Mouse (Mus musculus) forebrain, embryonic 12.5 days (tissue): ENCODE measurements around the gene Kctd20. TPM values are rescaled to one million over a fixed set of nuclear protein-coding genes. Genes with fewer than 3 reads are reported as not detected.
A peak's percentile ranks its signal among the peaks of the same experiment; 100 is the strongest.
"Not testable (repeated sequence)": the region's sequence is repeated elsewhere in the genome, so short reads cannot be mapped to it uniquely, and the experiment has no call there.

ENCODE experiments used
- ATAC-seq: fragments of 200-750 bp; cut with Nextera tagmentation; 2 replicates; pipeline ENCODE4 v1.8.0; 2017; ENCODE audit warnings: moderate TSS enrichment; ENCODE audit not compliant: low FRiP score
- H3K27ac ChIP-seq: fragments of 300-500 bp; sonication (generic); 2 replicates; pipeline ENCODE4 v1.5.1; 2016; ENCODE audit warnings: mild to moderate bottlenecking
- H3K27me3 ChIP-seq: fragments of 300-500 bp; sonication (generic); 2 replicates; pipeline ENCODE4 v1.6.1; 2016; ENCODE audit warnings: mild to moderate bottlenecking
- H3K36me3 ChIP-seq: fragments of 300-500 bp; sonication (generic); replicated peaks from 2 replicates; pipeline ENCODE4 v1.6.1; 2016; ENCODE audit warnings: mild to moderate bottlenecking
- H3K4me1 ChIP-seq: fragments of 300-500 bp; sonication (generic); 2 replicates; pipeline ENCODE4 v1.6.1; 2016
- H3K4me2 ChIP-seq: fragments of 300-500 bp; sonication (generic); 2 replicates; pipeline ENCODE4 v1.6.1; 2016; ENCODE audit warnings: mild to moderate bottlenecking, moderate library complexity
- H3K4me3 ChIP-seq: fragments of 300-500 bp; sonication (generic); replicated peaks from 2 replicates; pipeline ENCODE4 v1.5.1; 2016; ENCODE audit warnings: mild to moderate bottlenecking
- H3K9ac ChIP-seq: fragments of 300-500 bp; sonication (generic); 2 replicates; pipeline ENCODE4 v1.6.1; 2016; ENCODE audit warnings: mild to moderate bottlenecking
- H3K9me3 ChIP-seq: fragments of 300-500 bp; sonication (generic); 2 replicates; pipeline ENCODE4 v1.6.1; 2016
- WGBS: fragments of 180-500 bp; shearing (Covaris S2); methylation state at CpG from one replicate; pipeline ENCODE4 v1.1.7; 2016; 5-methylcytosine and 5-hydroxymethylcytosine counted together
- polyA plus RNA-seq: library from polyadenylated mRNA; unstranded; fragments of >200 nt; fragmentation: Nextera tagmentation; extraction: Ambion mirVana; gene quantifications from 2 replicates; pipeline ENCODE4 v1.2.1, GENCODE M21; 2016

Gene Kctd20
- polyA plus RNA-seq, 1 experiment from 2014 or later, result 127 TPM

DNA sequence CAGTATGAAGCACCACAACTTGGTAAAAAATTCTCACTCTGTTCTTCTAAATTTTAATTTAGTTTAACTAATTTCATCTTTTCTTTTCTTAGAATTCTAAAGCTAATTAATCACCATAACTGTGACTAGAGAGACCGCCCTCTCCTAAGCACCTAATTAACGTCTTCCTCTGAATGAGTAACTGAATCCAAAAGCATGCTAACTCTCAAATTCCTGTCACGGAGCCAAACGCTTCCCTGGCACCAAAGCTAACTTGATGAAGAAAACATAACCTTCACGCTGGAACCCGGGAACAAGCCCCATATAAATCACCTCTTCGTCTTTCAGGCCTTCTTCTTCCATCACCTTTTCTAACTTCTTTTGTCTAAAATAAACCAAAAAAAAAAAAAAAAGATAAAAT is 40.4 kb downstream of the Kctd20 start:
- Histone ChIP-seq H3K4me1 (peaks cover 7% of the 10 kb centered on the region; the same call in 1 of the 2 replicates), H3K27ac (peak overlapping the region; percentile 65), H3K9me3 (no peaks in the 10 kb centered on the region), H3K4me3 (no peak overlapping the region), H3K9ac (no peak overlapping the region), H3K27me3 (no peaks in the 10 kb centered on the region), H3K36me3 (peaks cover 62% of the 10 kb centered on the region), H3K4me2 (no peak overlapping the region)
- ATAC-seq, result no peak
- WGBS, result 43% methylated on average over 7 of the region's 7 CpGs

DNA sequence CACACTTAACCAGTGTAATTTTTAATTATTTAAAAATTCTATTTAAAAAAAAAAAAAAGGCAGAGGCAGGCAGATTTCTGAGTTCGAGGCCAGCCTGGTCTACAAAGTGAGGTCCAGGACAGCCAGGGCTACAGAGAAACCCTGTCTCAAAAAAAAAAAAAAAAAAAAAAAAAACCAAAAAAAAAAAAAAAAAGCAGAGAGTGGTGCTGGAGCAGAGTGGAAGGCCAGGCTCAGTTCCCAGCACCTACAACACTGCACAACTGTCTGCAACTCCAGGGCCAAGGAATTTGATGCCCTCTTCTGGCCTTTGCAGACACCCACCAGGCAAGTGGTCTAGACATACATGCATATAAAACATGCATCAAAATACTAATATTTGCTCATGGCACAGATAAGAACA is 41.3 kb downstream of the Kctd20 start:
- H3K4me2 ChIP-seq, ATAC-seq, H3K9ac ChIP-seq, H3K27ac ChIP-seq, H3K4me1 ChIP-seq, H3K9me3 ChIP-seq, H3K27me3 ChIP-seq, H3K4me3 ChIP-seq: not testable (repeated sequence)
- 100% methylated on average over 1 of the region's 1 CpGs for WGBS
- peaks cover 62% of the 10 kb centered on the region for H3K36me3 ChIP-seq

DNA sequence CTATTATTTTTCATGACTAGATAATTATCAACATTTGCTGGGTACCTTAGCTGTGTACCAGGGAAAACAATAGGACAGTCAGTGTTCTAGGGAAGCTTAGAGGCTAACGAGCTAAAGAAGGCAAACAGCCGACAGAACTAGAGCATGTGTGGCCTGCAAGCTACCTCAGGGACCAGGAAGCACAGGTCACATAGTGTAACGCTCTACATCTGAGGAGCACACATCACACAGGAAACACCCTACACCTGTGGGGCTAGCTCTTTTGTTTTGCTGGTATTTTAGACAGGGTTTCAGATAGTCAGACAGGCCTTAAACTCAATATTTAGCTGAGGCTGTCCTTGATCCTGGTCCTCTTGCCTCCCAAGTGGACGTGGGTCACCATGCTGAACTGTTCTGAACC is 42.9 kb downstream of the Kctd20 start:
- peaks cover 64% of the 10 kb centered on the region for H3K36me3 ChIP-seq
- 82% methylated on average over 4 of the region's 4 CpGs for WGBS
- H3K27ac ChIP-seq, result no peak overlapping the region
- H3K4me2 ChIP-seq, result no peak overlapping the region
- H3K9me3 ChIP-seq, result no peaks in the 10 kb centered on the region
- H3K4me3 ChIP-seq, result no peak overlapping the region
- no peaks in the 10 kb centered on the region for H3K27me3 ChIP-seq
- H3K9ac ChIP-seq, result no peak overlapping the region
- H3K4me1 ChIP-seq, result peaks cover 7% of the 10 kb centered on the region; the same call in 1 of the 2 replicates
- ATAC-seq, result no peak

DNA sequence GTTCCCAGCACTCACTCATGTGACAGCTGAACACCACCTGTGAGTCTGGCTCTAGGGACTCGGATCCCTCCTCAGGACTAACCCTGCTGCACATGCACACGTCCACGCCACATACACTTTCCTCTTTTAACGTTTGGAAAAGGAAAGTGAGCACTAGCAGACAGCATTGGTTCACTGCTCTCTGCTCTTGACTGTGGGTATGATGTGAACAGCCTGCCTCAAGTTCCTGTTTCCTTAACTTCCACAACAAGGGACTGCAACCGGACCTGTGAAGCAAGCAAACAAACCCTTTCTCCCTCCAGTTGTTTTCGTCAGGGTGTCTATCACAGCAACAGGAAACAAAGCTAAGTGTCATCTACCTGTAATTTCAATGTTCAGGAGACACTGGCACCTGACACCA is 48.7 kb downstream of the Kctd20 start:
- Histone ChIP-seq H3K4me3 (no peak overlapping the region), H3K27me3 (no peaks in the 10 kb centered on the region), H3K27ac (no peak overlapping the region), H3K36me3 (peaks cover 55% of the 10 kb centered on the region), H3K4me2 (no peak overlapping the region), H3K4me1 (peaks cover 8% of the 10 kb centered on the region), H3K9ac (no peak overlapping the region), H3K9me3 (no peaks in the 10 kb centered on the region)
- no peak for ATAC-seq
- 94% methylated on average over 6 of the region's 6 CpGs for WGBS

DNA sequence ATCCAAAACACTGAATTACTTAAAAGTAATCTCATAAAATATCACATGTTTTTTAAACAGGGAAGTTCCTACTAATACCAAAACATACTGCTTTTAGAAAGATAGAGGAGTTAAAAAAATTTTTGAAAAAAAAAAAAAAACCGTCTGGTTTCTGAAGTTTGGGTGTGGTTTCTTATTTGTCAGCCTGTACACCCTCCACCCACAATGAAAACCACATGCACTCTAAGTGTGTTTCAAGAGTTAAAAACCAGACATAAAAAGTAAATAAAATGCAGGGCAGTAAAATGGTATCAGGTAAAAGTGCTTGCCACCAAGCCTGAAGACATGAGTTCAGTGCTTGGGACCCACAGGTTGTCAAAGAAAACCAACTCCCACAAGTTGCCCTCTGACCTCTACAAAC is 52.0 kb downstream of the Kctd20 start:
- no peak for ATAC-seq
- H3K27me3 ChIP-seq, result no peaks in the 10 kb centered on the region
- H3K9me3 ChIP-seq, result no peaks in the 10 kb centered on the region
- peaks cover 26% of the 10 kb centered on the region for H3K4me1 ChIP-seq
- H3K27ac ChIP-seq, result no peak overlapping the region
- H3K36me3 ChIP-seq, result peaks cover 26% of the 10 kb centered on the region
- H3K9ac ChIP-seq, result no peak overlapping the region
- H3K4me2 ChIP-seq, result no peak overlapping the region
- whole genome bisulfite sequencing, result 84% methylated on average over 1 of the region's 1 CpGs
- H3K4me3 ChIP-seq, result no peak overlapping the region

DNA sequence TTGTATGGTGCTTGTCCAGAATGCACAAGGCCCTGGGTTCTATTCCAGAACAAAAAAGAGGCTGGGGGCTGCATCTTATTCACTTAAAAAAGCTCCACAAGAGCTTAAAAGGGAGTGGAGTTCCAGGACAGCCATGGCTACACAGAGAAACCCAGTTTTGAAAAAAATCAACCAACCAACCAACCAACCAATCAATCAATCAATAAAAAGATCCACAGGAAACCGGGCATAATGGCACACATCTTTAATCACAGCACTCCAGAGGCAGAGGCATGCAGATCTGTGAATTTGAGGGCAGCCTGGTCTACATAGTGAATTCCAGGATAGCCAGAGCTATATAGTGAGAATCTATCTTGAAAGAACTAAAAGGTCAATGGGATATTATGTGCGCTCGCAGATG is 53.3 kb downstream of the Kctd20 start:
- Histone ChIP-seq H3K9ac (no peak overlapping the region), H3K27me3 (no peaks in the 10 kb centered on the region), H3K27ac (no peak overlapping the region), H3K4me2 (peak overlapping the region; percentile 10; the same call in 1 of the 2 replicates), H3K9me3 (no peaks in the 10 kb centered on the region), H3K36me3 (peaks cover 13% of the 10 kb centered on the region), H3K4me1 (peaks cover 26% of the 10 kb centered on the region), H3K4me3 (no peak overlapping the region)
- no peak for ATAC-seq
- WGBS, result 92% methylated on average over 3 of the region's 3 CpGs

DNA sequence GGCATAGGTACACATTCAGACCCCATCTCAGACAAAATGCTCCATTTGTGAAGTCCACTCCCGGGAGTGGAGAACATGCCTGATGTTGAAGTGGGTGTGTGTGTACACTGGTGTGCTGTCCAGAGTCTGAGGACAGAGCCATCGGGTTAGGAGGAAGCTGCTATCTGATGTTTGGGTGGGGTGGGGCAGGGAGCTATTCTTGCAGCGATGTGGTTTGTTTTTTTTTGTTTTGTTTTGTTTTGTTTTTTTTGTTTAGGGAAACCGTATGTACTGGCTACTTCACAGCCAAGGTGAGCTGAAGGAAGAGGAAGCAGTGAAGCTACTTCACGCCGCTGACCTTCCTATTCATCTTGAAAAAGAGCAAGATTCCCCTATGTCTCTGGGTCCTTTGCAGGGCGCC is 55.1 kb downstream of the Kctd20 start:
- Histone ChIP-seq H3K4me1 (peaks cover 26% of the 10 kb centered on the region), H3K4me3 (peak overlapping the region; percentile 72), H3K9ac (peak overlapping the region; percentile 91), H3K36me3 (no peaks in the 10 kb centered on the region), H3K27ac (peak overlapping the region; percentile 89; the same call in 1 of the 2 replicates), H3K4me2 (peak overlapping the region; percentile 72), H3K9me3 (no peaks in the 10 kb centered on the region), H3K27me3 (no peaks in the 10 kb centered on the region)
- no peak for ATAC-seq
- WGBS, result 8% methylated on average over 7 of the region's 7 CpGs

DNA sequence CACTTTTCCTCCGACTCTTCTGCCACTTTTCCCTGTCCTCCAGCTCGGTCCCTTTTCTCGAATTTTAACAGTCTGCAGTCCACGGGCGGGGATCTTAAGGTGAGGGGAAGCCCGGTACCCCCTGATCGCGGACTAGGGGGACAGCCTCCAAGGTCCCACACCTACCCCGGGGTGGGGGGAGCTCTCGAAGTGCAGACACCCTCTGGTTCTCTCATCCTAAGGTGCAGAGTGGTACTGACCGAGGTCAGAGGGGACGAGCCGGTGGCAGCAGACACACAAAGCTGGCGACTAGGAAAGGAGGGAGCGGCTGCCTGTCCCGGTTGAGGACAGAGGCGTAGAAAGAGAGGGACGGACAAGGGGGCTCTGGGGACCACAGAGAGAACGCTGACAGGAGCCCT is 55.5 kb downstream of the Kctd20 start:
- 0% methylated on average over 19 of the region's 19 CpGs for WGBS
- Histone ChIP-seq H3K36me3 (no peaks in the 10 kb centered on the region), H3K4me3 (peak overlapping the region; percentile 72), H3K9ac (peak overlapping the region; percentile 91), H3K27me3 (no peaks in the 10 kb centered on the region), H3K4me1 (peaks cover 26% of the 10 kb centered on the region), H3K27ac (peak overlapping the region; percentile 89), H3K9me3 (no peaks in the 10 kb centered on the region), H3K4me2 (peak overlapping the region; percentile 72)
- ATAC-seq, result no peak

DNA sequence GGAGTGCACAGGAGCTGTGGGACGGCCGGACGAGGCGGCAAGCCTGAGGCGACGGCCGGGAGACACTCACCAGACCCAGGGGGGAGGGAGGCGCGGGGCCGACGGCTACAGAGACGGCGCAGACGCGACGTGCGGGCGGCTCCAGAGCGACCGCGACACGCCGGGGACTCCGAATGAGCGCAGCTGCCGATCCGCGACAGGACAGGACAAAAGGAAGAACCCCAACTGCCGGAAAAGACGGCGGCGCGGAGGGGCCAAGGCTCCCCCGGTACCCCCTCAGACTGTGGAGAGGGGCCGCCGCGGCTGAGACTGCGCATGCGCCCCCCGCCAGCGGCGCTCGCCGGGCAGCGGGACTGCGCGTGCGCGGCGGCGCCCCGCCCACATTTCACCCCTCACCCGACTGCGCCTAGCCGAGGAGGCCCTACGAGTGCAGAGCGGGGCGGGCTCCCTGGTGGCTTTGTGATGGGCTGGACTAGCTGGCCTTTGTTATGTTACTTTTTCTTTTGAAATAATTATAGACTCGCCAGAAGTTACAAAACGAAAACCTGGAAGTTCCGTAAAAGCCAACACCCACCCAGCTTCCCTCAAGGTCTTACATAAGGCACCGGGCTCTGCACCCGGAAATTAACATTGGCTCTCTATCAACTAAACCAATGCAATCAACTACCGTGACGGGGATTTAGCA is 56.0 kb downstream of the Kctd20 start, which contains the start of gene Stk38:
Gene Stk38, minus strand, starts transcription at position 355 of the 685 bp plus-strand sequence.
- under 1% methylated on average over 58 of the region's 65 CpGs for WGBS
- H3K9ac ChIP-seq, result peak within 1 kb of the TSS; percentile 91
- peak within 1 kb of the TSS; percentile 72 for H3K4me3 ChIP-seq
- peak within 1 kb of the TSS; percentile 89 for H3K27ac ChIP-seq
- no peaks in the 10 kb centered on the region for H3K9me3 ChIP-seq
- H3K4me2 ChIP-seq, result peak within 1 kb of the TSS; percentile 72
- H3K36me3 ChIP-seq, result no peaks in the 10 kb centered on the region
- peaks cover 26% of the 10 kb centered on the region for H3K4me1 ChIP-seq
- H3K27me3 ChIP-seq, result no peaks in the 10 kb centered on the region
- ATAC-seq, result peak; percentile 95

DNA sequence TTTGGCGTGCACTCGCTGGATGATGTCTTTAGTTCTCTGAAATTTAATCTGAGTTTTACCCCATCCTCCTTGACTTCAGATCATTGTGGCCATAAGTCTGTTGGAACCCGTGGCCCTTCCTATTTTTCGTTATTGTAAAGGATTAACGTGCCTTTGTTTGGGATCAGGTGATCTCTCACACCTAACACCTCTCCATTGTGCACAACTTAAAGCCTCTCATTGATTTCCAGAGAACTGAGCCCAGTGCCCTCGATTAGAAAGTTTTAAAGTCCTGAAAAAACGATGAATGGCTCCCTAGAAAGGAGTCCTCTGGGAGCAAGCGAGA is 56.5 kb downstream of the Kctd20 start:
- Histone ChIP-seq H3K4me2 (peak overlapping the region; percentile 72), H3K27me3 (no peaks in the 10 kb centered on the region), H3K27ac (peak overlapping the region; percentile 89), H3K4me1 (peaks cover 26% of the 10 kb centered on the region), H3K9me3 (no peaks in the 10 kb centered on the region), H3K4me3 (peak overlapping the region; percentile 72), H3K9ac (peak overlapping the region; percentile 91), H3K36me3 (no peaks in the 10 kb centered on the region)
- no peak for ATAC-seq
- WGBS, result 6% methylated on average over 8 of the region's 8 CpGs

DNA sequence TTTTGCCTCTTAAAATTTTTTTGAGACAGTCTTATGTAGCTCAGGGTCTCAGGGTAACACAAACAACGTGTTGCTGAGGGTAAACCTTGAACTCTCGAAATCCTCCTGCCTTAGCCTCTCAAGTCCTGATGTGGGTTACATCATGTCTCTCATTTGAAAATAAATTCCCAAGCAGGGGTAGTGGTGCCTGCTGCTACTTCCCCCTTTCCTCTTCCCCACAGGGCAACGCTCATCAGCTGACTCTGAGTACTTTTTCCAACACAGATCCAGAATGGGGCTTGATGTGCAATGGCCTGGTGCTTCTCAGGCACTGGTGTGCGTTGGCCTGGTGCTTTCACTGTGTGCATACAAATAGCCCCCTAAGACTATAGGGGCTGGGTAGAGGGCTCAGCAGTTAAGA is 57.4 kb downstream of the Kctd20 start:
- 89% methylated on average over 4 of the region's 4 CpGs for WGBS
- no peak for ATAC-seq
- H3K4me1 ChIP-seq, result peaks cover 25% of the 10 kb centered on the region

DNA sequence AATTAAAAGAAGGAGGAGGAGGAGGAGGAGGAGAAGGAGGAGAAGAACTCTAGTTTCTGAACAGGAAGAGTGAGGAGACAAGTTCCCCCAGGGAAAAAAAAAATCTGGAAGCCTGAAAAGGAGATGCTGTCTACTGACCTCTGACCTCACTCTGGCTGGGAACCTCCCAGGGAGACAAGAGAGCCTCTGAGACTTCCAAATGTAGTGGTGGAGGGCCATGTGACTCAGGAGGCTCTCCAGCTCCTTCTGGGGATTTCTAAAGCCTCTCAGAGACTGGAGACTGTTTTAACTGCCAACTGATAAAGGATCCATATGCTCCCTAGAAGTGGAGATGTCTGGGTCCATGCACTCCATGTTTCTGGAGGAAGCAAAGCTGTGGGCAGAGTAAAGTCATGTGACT is 62.5 kb downstream of the Kctd20 start:
- no peak overlapping the region for H3K9ac ChIP-seq

More for the DNA sequence above, 57.4 kb downstream of the Kctd20 start:
- no peak overlapping the region for H3K9ac ChIP-seq
- H3K27ac ChIP-seq, result no peak overlapping the region
- no peak overlapping the region for H3K4me2 ChIP-seq
- no peaks in the 10 kb centered on the region for H3K27me3 ChIP-seq
- no peak overlapping the region for H3K4me3 ChIP-seq
- H3K9me3 ChIP-seq, result no peaks in the 10 kb centered on the region
- H3K36me3 ChIP-seq, result no peaks in the 10 kb centered on the region

DNA sequence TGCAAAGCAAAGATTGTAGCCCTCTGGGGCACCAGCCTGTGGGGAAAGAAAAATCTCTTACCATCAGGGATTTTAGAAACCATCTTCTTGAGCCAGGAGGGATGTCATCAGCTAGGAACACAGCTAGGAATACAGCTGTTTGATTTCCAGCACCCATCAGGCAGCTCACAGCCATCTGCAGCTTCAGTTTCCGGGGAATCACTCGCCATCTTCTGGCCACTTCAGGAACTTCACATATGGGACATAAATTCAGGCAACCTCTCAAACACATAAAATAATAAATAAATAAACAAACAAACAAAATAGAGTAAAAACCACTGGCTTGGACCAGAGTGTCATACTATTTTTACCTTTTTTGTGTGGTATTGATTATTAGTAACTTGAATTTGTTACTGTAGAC is 63.9 kb downstream of the Kctd20 start:
- Histone ChIP-seq H3K9ac (no peak overlapping the region), H3K4me2 (no peak overlapping the region), H3K27me3 (no peaks in the 10 kb centered on the region), H3K9me3 (no peaks in the 10 kb centered on the region), H3K4me1 (no peaks in the 10 kb centered on the region), H3K4me3 (no peak overlapping the region), H3K36me3 (no peaks in the 10 kb centered on the region), H3K27ac (no peak overlapping the region)
- no peak for ATAC-seq
- 25% methylated on average over 2 of the region's 2 CpGs for WGBS

More for the DNA sequence above, 62.5 kb downstream of the Kctd20 start:
- Histone ChIP-seq H3K4me2 (no peak overlapping the region), H3K27me3 (no peaks in the 10 kb centered on the region), H3K4me1 (no peaks in the 10 kb centered on the region), H3K27ac (no peak overlapping the region), H3K4me3 (no peak overlapping the region), H3K9me3 (no peaks in the 10 kb centered on the region), H3K36me3 (no peaks in the 10 kb centered on the region)
- ATAC-seq, result no peak
